Mouse (Mus musculus) ES-Bruce4 (cell line): ENCODE results near the gene Fam209. TPM values are rescaled to one million over a fixed set of nuclear protein-coding genes. Genes with fewer than 3 reads are reported as not detected.

Experiments used
- H3K27ac ChIP-seq: 2 replicates; pipeline ENCODE4 v1.5.1; 2012; ENCODE audit warnings: low read length, inconsistent platforms; ENCODE audit not compliant: insufficient read depth
- H3K27me3 ChIP-seq: 2 replicates; pipeline ENCODE4 v1.6.1; 2012; ENCODE audit warnings: mild to moderate bottlenecking, low read length, inconsistent platforms; ENCODE audit not compliant: control insufficient read depth, poor library complexity, insufficient read depth, severe bottlenecking
- H3K36me3 ChIP-seq: 2 replicates; pipeline ENCODE4 v1.6.1; 2012; ENCODE audit warnings: inconsistent platforms, mild to moderate bottlenecking, low read length, moderate library complexity; ENCODE audit not compliant: control insufficient read depth, poor library complexity, insufficient read depth, severe bottlenecking
- H3K4me1 ChIP-seq: one replicate; pipeline ENCODE4 v1.8.1; 2011; ENCODE audit warnings: low read length; ENCODE audit not compliant: control insufficient read depth, insufficient read depth
- H3K4me3 ChIP-seq: 2 replicates; pipeline ENCODE4 v1.5.1; 2011; ENCODE audit warnings: low read depth, mild to moderate bottlenecking, low read length
- H3K9ac ChIP-seq: 2 replicates; pipeline ENCODE4 v1.6.1; 2012; ENCODE audit warnings: low read depth, mild to moderate bottlenecking, inconsistent platforms; ENCODE audit not compliant: poor library complexity, severe bottlenecking
- H3K9me3 ChIP-seq: replicated peaks from 2 replicates; pipeline ENCODE4 v1.6.1; 2012; ENCODE audit warnings: mild to moderate bottlenecking, low read length, inconsistent platforms; ENCODE audit not compliant: control insufficient read depth, poor library complexity, insufficient read depth, severe bottlenecking
- CTCF ChIP-seq: IDR thresholded peaks from one replicate; pipeline ENCODE4 v1.8.1; 2011; ENCODE audit warnings: low read depth, low read length
- EP300 ChIP-seq: IDR thresholded peaks from 2 replicates; pipeline ENCODE4 v1.6.1; 2011; ENCODE audit warnings: low read depth, low read length; ENCODE audit not compliant: insufficient read depth
- POLR2A ChIP-seq: IDR thresholded peaks from one replicate; pipeline ENCODE4 v1.8.1; 2011; ENCODE audit warnings: low read length; ENCODE audit not compliant: insufficient read depth
- polyA plus RNA-seq: library from polyadenylated mRNA; stranded (reverse); fragments of >200 nt; gene quantifications from 2 replicates; pipeline ENCODE4 v1.2.4, GENCODE M21; 2011; ENCODE audit warnings: low read depth; ENCODE audit not compliant: missing spikeins, insufficient read depth, insufficient read length

Fam209 gene
- polyA plus RNA-seq, 1 experiment, result 0.88 TPM

- Histone ChIP-seq H3K4me1 (no peaks in the 10 kb centered on the region), H3K36me3 (0 out of 2 replicates have a peak, but pooled peaks cover 2% of the 10 kb centered on the region), H3K27me3 (no peaks in the 10 kb centered on the region), H3K27ac (no peak overlapping the region), H3K9me3 (no peaks in the 10 kb centered on the region), H3K9ac (peak overlapping the region; percentile 66), H3K4me3 (peak overlapping the region; percentile 89)
- TF ChIP-seq POLR2A, result no peak
- no peak for TF ChIP-seq EP300
- TF ChIP-seq CTCF, result no peak
Observed at GRCm38 (mm10) chr2:172441176-172441575, 31.1 kb upstream of the Fam209 start.

GRCm38 (mm10) chr2:172445617-172446016, 26.7 kb upstream of the Fam209 start:
- Histone ChIP-seq H3K27ac (no peak overlapping the region), H3K9me3 (no peaks in the 10 kb centered on the region), H3K36me3 (peaks cover 6% of the 10 kb centered on the region; the same call in 1 of the 2 replicates), H3K9ac (no peak overlapping the region), H3K4me3 (no peak overlapping the region), H3K27me3 (no peaks in the 10 kb centered on the region), H3K4me1 (no peaks in the 10 kb centered on the region)
- TF ChIP-seq CTCF (no peak), EP300 (no peak), POLR2A (no peak)

GRCm38 (mm10) chr2:172447317-172447716, 25.0 kb upstream of the Fam209 start:
- Histone ChIP-seq H3K27ac (no peak overlapping the region), H3K4me3 (no peak overlapping the region), H3K36me3 (peaks cover 6% of the 10 kb centered on the region; the same call in 1 of the 2 replicates), H3K9me3 (no peaks in the 10 kb centered on the region), H3K4me1 (no peaks in the 10 kb centered on the region), H3K9ac (no peak overlapping the region), H3K27me3 (no peaks in the 10 kb centered on the region)
- TF ChIP-seq CTCF (peak; percentile 56), EP300 (no peak)

- no peaks in the 10 kb centered on the region for H3K9me3 ChIP-seq
- peaks cover 6% of the 10 kb centered on the region; the same call in 1 of the 2 replicates for H3K36me3 ChIP-seq
- no peak overlapping the region for H3K4me3 ChIP-seq
- TF ChIP-seq POLR2A (no peak), EP300 (no peak), CTCF (no peak)
- no peaks in the 10 kb centered on the region for H3K4me1 ChIP-seq
- H3K9ac ChIP-seq, result no peak overlapping the region
- no peaks in the 10 kb centered on the region for H3K27me3 ChIP-seq
- no peak overlapping the region for H3K27ac ChIP-seq
Observed at GRCm38 (mm10) chr2:172448329-172448728, 24.0 kb upstream of the Fam209 start.

- TF ChIP-seq CTCF, result no peak
- no peak for TF ChIP-seq EP300
- no peaks in the 10 kb centered on the region for H3K4me1 ChIP-seq
- no peak overlapping the region for H3K4me3 ChIP-seq
- H3K27me3 ChIP-seq, result no peaks in the 10 kb centered on the region
- no peak overlapping the region for H3K27ac ChIP-seq
- H3K36me3 ChIP-seq, result peaks cover 5% of the 10 kb centered on the region; the same call in 1 of the 2 replicates
- H3K9ac ChIP-seq, result no peak overlapping the region
- no peaks in the 10 kb centered on the region for H3K9me3 ChIP-seq
Observed at GRCm38 (mm10) chr2:172450640-172451039, 21.7 kb upstream of the Fam209 start.

GRCm38 (mm10) chr2:172452031-172452430, 20.3 kb upstream of the Fam209 start:
- H3K4me3 ChIP-seq, result no peak overlapping the region
- no peaks in the 10 kb centered on the region for H3K27me3 ChIP-seq
- no peak overlapping the region for H3K9ac ChIP-seq
- TF ChIP-seq EP300 (no peak), POLR2A (no peak), CTCF (no peak)
- H3K4me1 ChIP-seq, result no peaks in the 10 kb centered on the region
- H3K27ac ChIP-seq, result no peak overlapping the region
- H3K36me3 ChIP-seq, result peaks cover 4% of the 10 kb centered on the region; the same call in 1 of the 2 replicates
- H3K9me3 ChIP-seq, result no peaks in the 10 kb centered on the region

- H3K27me3 ChIP-seq, result no peaks in the 10 kb centered on the region
- TF ChIP-seq EP300, result no peak
- TF ChIP-seq CTCF, result no peak
- no peak for TF ChIP-seq POLR2A
- H3K9me3 ChIP-seq, result no peaks in the 10 kb centered on the region
- no peak overlapping the region for H3K9ac ChIP-seq
- no peak overlapping the region for H3K27ac ChIP-seq
- no peaks in the 10 kb centered on the region for H3K4me1 ChIP-seq
- H3K36me3 ChIP-seq, result peaks cover 4% of the 10 kb centered on the region; the same call in 1 of the 2 replicates
- H3K4me3 ChIP-seq, result no peak overlapping the region
Observed at GRCm38 (mm10) chr2:172452458-172452857, 19.9 kb upstream of the Fam209 start.
